Mouse (Mus musculus) right cerebral cortex, adult 18-20 months (tissue): ENCODE measurements around the gene Skint8.
"Not testable (repeated sequence)": the region's sequence is repeated elsewhere in the genome, so short reads cannot be mapped to it uniquely, and the experiment has no call there.

Source experiments
- DNase-seq: peaks from one replicate; pipeline ENCODE4 v3.0.0; 2022; ENCODE audit warnings: mixed read lengths

Skint8 gene

GRCm38 (mm10) chr4:111919092-111919491 lies at the start of gene Skint8:
TSS of gene Skint8 (plus strand) at chr4:111919392.
- DNase-seq: no peak

GRCm38 (mm10) chr4:111880112-111880875 lies 38.9 kb upstream of the Skint8 start:
- no peak for DNase-seq

DNA sequence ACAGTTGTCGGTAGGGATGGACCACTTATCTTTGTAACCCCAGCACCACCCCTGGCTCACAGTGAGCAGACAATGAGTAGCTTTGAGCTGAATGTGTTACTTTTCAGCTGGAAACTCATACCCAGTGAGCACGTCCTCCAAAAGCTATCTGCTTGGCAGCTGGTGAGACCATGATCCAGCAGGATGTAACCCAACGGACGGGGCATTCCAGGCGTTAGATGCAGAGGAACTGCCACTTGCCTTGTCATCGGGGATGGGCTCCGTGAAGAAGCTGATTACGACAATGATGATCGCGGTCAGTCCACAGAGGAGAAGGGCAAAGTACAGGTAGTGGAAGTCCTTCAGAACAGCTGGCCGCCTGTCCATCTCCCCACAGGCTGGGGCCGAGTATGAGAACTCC lies 35.6 kb upstream of the Skint8 start:
- DNase-seq: no peak

- DNase-seq: peak; percentile 69
These were observed 33.2 kb upstream of the Skint8 start for GRCm38 (mm10) chr4:111886018-111886417.

- peak; percentile 80 for DNase-seq
These were observed 32.6 kb upstream of the Skint8 start for GRCm38 (mm10) chr4:111886607-111887006.

DNA sequence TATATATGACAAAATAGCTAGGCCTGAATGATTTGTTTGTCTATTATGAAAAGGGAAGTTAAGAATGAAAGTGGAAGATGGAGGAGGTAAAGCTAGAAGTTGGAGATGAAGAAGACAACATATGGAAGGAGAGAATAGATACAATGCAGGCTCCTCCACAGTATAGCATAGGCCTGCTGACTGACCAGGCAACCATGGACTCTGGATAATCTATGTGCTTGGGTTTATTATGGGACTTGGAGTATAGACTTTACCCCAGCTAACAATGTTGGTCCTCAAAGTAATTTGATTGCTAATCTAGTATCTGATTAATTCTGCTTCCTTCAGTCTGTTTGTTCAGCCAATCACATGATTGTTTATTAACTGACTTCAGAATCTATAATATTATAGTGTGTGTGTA lies 27.1 kb upstream of the Skint8 start:
- DNase-seq: no peak

- no peak for DNase-seq
These were observed 21.4 kb upstream of the Skint8 start for GRCm38 (mm10) chr4:111897755-111898154.

DNA sequence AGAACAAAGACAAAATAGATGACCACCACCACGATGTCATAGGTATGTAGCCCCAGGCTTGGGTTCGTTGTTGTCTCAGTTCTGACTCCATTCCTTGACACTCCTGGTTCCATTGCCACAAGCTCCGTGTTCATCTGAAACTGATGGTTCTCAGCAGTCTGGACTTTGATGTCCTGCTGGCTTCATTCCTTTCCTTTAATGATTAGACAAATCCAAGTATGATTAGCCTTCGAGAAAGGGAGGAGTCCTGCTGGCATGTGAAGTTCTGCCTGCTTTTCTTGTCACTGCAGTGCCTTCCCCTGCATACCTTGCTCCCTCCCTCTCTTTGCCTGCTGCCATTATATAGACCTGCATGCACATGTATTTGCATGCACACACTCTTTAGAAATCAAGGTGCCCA lies 20.6 kb upstream of the Skint8 start:
- DNase-seq: no peak

DNA sequence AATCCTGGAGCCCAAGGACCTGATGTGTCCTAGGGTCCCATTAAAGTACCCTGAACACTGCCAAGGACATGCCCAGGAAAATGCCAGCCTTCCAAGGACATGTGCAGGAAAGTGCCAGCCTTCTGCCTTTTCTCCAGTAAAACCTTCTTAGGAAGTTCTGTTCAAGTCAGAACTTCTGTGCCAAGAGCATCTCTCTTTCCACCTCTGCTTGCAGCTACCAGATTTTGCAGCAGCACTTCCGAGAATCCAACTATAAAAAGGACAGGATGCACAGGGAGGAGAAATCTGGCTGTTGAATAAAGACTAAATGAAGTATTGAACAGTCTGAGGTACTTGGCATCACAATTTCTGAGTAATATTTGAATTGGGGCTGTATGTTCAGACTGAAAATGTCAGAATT lies 18.7 kb upstream of the Skint8 start:
- DNase-seq: not testable (repeated sequence)

- DNase-seq: no peak
These were observed 17.7 kb upstream of the Skint8 start for GRCm38 (mm10) chr4:111901473-111901872.

DNA sequence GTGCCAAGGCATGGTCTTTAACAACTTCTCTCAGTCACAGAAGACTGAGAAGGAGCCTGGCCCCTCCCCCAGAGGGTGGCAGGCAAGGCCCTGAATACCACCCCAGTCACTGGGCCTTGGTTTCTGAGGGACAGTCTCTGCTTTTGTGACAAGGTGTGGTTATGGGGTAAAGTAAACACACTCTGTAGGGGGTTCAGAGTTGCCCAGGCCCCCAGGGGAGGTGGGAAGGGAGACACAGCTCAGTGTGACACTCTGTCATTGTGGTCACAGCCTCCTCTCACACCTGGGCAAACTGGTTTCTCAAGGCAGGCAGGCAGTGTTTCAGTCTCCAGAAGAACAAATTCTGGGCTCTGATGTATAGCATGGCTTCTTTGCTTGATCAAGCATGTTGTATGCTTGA lies 16.4 kb upstream of the Skint8 start, which contains the start of gene Slc5a9:
Gene Slc5a9 (minus strand): TSS at position 144 of the 400 bp plus-strand sequence.
- DNase-seq: no peak

GRCm38 (mm10) chr4:111907926-111908325 lies 11.3 kb upstream of the Skint8 start:
- no peak for DNase-seq

DNA sequence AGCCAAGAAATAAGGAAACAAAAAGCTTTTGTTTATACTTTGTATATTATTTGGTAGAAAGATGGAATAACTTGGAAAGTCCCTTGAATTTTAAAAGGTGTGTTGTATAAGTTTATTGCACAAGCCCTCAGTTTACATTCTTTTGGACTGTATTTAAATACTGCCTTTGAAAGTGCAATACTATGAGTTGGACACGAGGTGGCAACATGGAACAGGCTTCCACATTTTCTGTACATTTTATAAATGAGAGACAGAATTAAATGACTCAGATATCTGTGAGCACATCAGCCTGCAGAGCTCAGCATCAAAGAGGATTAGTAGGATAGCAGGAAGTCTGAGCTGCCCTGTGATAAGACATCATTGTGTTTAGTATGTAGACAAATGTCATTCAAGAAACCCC lies 42.1 kb downstream of the Skint8 start:
- peak; percentile 4 for DNase-seq

DNA sequence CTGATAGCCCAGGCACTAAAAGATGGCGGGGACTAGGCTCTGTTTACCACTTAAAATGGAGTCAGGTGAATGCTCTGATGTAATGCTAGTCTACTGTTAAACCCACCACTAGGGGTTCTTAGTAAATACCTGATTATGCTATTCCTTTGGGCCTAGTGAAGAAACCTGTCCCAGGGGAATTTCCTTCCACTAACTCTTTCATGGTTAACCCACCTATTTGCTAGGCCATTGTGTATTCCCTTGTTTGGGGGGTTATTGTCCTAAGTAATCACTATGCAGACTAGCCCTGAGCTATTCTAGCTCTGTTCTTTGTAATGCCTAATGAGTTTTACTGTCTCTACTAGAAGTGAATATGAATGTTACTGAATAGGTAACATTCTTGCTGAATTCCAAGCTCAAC lies 44.0 kb downstream of the Skint8 start:
- not testable (repeated sequence) for DNase-seq

DNA sequence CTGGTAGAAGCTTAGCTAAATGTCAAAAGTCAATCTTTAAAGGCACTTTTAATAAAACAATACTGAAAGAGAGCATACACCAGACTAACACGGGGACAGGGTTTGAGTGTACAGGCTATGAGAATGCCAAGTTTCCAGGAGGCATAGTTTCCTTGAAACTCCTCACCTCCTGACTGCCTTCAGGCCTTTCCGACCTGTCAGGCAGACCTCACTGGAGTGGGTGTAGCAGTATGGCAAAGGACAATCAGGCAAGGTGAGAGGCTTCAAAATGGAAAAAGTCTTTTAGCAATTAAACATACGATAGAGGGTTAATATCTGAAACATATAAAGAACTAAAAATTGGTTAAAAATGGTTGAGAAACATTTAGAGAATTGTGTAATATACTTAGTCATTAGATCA lies 44.5 kb downstream of the Skint8 start:
- no peak for DNase-seq

- no peak for DNase-seq
These were observed 53.4 kb downstream of the Skint8 start, which contains the start of gene Skint7 for GRCm38 (mm10) chr4:111972623-111973022. TSS of gene Skint7 (plus strand) at chr4:111972923.
